Mouse (Mus musculus) brain, embryonic 14.5 days (tissue): Measurements from ENCODE around the gene Agrp. TPM values are rescaled to one million over a fixed set of nuclear protein-coding genes. Genes with fewer than 3 reads are reported as not detected.

Experiments used
- DNase-seq: peaks from one replicate; pipeline ENCODE4 v3.0.0-alpha.2; 2011; ENCODE audit warnings: low read depth
- CTCF ChIP-seq: fragments of 200-500 bp; IDR thresholded peaks from 2 replicates; pipeline ENCODE4 v1.5.1; 2012; ENCODE audit warnings: inconsistent platforms, mild to moderate bottlenecking, moderate library complexity, borderline replicate concordance; ENCODE audit not compliant: insufficient read depth, insufficient read length; ENCODE audit errors: extremely low read depth
- POLR2A ChIP-seq: fragments of 200-500 bp; IDR thresholded peaks from 2 replicates; pipeline ENCODE4 v1.6.1; 2012; ENCODE audit warnings: mild to moderate bottlenecking, inconsistent platforms, borderline replicate concordance; ENCODE audit not compliant: poor library complexity, insufficient read depth, insufficient read length, severe bottlenecking; ENCODE audit errors: extremely low read depth
- polyA plus RNA-seq: library from polyadenylated mRNA; depleted of rRNA; stranded (reverse); fragments of >200 nt; gene quantifications from 2 replicates; pipeline ENCODE4 v1.2.3, GENCODE M21; 2012; rRNA removed

The Agrp gene
- 0.26 and 0.55 TPM in 2 replicates for polyA plus RNA-seq

DNA sequence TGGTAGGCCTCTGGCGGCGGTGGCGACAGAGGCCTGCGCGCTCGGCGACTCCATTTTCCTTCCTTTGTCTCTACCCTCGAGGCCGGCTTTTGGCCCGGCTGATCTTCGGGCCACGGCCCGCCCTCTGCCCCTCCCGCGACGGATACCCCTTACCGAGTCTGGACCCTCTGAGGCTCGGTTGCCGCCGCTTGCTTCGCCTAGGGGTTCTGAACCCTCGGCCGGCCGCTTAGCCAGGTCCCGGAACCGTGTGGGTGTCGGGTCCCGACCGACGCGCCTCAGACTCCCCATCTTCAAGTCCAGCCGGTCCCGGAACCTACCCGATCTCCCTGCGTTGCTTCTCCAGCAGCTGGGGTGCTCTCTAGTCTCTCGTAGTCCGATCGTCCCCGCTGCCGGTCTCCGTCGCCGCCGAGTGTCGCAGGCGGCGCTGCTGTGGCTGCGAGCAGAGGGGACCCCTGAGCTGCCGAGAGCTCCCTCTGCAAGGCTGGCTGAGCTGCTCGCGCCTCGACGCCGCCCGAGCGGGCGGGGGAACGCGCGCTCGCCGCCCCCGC is at the start of gene Agrp:
Gene Agrp (minus strand): TSS at position 431 of the 548 bp plus-strand sequence.
- no peak for TF ChIP-seq CTCF
- TF ChIP-seq POLR2A = peak; percentile 76

DNA sequence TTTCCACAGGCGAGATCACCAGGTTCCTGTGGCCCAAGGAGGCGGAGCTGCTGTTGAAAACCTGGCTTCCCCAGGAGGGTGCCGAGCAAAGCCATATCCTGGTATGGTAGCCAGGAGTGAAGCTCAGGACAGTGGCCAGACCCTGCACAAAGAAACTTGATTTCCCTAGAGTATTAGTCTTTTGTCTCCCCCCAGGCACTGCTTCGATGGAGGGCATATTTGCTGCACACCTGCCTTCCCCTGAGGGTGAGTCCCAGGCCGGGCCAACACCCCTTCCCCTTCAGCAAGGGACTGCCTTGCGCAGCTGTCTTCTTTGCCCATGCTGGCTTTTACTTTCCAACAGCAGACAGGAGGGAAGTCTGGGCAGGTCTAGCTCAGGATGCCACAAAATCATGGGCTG is 49.4 kb upstream of the Agrp start:
- no peak for DNase-seq
- TF ChIP-seq CTCF (no peak), POLR2A (no peak)

More for the DNA sequence above, at the start of gene Agrp:
- peak; percentile 76 for DNase-seq

DNA sequence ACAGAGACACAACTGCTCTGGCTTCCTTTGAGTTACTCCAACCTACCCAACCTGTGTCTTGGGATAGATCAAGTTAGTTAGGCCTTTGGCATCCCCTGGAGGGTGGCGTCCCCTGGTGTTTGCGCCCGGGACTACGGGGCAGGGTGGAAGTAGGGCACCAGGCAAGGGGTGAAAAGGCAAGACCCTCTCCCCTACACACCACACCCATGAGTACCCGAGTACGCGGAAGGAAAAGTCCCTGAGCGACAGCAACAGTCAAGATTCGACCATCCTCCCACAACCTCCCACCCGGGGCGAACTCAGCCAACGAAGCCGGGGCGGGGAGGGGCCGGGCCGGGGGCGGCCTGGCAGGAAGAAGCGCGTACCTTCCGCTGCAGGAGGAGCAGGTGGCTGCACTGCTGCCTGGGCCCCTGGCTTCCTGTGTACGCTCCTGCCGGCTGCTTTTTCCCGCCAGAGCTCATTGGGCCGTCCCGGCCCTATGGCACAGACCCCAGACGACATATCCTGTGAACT is 48.7 kb upstream of the Agrp start, which contains the start of gene Carmil2:
Gene Carmil2 (plus strand): TSS at position 479 of the 513 bp plus-strand sequence.
- peak; percentile 59 for TF ChIP-seq CTCF
- TF ChIP-seq POLR2A = no peak
- no peak for DNase-seq

DNA sequence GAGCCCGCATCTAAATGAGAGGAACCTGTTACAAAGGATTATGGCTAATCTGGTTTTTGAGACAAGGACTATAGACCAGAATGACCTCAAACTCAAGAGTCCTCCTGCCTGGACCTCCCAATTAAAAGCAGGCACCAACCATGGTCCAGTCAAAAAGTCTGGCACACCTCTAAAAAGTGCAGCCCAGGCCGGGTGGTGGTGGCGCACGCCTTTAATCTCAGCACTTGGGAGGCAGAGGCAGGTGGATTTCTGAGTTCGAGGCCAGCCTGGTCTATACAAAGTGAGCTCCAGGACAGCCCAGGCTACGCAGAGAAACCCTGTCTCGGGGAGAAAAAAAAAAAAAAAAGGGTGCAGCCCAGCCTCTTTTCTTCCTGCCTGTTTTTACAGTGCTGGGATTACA is 48.1 kb upstream of the Agrp start:
- TF ChIP-seq POLR2A = no peak
- no peak for TF ChIP-seq CTCF

DNA sequence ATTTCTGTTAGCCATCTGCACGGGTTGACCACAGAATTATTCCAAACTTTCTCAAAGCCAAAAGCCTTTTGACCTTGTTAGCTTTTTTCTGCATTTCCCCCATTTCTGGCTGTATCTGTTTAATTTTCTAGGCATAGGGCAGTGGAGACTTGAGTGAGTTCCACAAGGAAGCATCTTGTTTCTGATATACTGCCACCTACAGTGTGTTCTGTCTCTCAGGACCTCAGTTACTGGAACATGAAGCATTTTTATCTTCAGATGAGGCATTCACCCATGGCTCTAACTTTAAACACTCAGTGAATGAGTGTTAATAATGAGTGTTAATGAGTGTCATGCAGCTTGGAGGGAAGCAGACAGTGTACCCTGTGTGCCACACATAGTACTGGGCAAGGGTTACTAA is 40.7 kb upstream of the Agrp start:
- TF ChIP-seq POLR2A = no peak
- no peak for TF ChIP-seq CTCF
- DNase-seq = no peak

More for the DNA sequence above, 48.1 kb upstream of the Agrp start:
- DNase-seq = no peak

DNA sequence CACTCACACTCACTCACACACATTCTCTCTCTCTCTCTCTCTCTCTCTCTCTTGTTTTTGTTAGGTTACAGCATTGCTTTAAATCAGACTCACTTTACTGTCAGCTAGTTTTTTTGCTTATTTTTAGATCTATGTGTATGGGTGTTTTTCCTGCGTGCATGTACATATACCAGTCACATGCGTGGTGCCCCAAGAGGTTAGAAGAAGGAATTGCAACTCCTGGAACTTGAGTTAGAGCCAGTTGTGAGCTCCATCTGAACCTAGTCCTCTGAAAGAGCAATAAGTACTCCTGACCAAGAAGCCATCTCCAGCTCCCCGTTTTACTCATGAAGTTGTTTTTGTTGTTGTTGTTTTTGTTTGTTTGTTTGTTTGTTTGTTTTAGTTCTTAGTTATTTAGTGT is 24.0 kb upstream of the Agrp start:
- DNase-seq = peak; percentile 49
- peak; percentile 55; the same call in 1 of the 2 replicates for TF ChIP-seq CTCF
- TF ChIP-seq POLR2A = no peak

DNA sequence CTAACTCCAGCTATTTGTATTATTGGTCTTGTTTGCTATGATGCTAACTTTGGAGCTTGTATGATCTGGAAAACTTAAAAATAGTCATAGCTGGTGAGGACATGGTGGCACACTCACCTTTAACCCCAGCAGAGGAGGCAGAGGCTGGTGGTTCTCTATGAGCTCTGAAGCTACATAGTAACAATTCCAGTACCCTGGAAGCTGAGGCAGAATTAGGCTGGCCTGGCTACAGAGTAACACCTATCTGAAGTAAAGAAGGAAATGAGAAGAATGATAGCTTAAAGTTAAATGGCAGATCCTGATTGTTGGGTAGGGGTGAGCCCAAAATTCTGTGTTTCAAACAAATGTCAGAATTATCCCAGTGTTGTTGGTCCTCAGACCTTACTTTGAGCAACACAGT is 20.4 kb upstream of the Agrp start:
- DNase-seq = no peak
- TF ChIP-seq POLR2A = no peak
- TF ChIP-seq CTCF = no peak

DNA sequence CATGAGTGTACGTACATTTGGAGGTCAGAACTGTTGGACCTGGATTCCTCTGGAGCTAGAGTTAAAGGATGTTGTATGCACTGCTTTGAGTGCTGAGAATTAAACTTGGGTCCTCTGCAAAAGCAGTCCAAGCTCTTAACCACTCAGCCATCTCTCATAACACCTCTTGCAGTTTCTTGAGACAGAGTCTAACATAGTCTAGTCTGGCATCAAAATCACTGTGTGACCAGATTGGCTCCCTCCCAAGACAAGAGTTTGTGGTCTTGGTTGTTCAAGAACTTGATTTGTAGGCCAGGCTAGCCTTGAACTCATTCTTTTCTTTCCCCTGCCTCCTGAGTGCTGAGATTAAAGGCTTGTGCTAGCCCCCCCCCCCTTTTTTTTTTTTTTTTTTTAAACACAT is 11.7 kb upstream of the Agrp start:
- TF ChIP-seq POLR2A (no peak), CTCF (no peak)
- DNase-seq = no peak

DNA sequence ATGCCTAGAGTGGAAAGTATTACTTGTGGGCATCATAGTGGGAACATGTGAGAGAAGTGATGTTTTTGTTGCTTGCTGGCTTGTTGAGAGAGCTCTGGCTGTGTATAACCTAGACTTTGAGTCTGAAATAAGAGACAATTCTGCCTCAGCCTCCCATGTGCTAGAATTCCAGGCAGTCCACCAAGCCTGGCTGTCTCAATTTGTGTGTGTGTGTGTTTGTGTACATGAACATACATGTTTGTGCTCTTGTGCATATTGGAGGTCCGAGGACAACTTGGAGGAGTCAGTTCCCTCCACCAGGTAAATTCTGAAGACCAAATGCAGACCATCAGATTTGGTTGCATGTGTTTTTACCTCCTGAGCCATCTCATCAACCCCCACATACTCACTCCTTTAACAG is 8.0 kb upstream of the Agrp start:
- DNase-seq = no peak
- no peak for TF ChIP-seq CTCF
- no peak for TF ChIP-seq POLR2A

DNA sequence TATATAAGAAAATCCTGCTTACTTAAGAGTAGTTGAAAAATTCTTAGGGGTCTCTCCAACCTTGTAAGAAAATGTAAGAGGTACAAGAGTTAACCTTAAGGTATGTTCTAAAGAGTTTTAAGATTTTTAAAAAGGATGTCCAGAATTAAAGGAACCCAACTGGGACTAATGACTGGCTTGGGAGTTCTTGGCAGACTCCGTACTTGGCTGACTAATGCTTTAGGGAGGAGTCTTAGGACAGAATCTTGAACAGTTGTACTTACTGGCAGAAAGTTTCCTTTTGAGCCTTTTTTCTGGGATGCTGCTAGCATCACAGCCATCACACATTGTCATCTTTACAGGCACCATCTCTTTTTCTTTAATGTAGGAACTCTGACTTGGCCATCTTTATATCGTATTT is 3.3 kb upstream of the Agrp start:
- TF ChIP-seq POLR2A = no peak
- TF ChIP-seq CTCF = no peak
- DNase-seq = peak; percentile 36

DNA sequence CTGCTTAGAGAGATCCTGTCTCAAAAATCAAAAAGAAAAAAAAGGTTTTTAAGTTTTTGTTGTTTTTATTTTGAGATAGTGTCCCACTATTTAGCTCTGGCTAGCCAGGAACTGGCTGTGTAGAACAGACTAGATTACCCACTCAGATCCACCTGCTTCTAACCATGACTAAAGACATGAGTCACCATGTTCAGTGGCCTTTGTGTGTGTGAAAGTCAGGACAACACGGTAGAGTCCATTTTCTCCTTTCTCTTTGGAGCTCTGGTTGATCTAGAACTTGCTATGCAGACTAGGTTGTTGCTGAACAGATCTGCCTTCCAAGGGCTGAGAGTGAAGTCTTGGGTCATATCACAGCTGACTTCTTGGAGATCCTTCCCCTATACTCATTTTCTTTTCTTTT is 2.6 kb upstream of the Agrp start:
- TF ChIP-seq POLR2A = no peak
- no peak for DNase-seq

DNA sequence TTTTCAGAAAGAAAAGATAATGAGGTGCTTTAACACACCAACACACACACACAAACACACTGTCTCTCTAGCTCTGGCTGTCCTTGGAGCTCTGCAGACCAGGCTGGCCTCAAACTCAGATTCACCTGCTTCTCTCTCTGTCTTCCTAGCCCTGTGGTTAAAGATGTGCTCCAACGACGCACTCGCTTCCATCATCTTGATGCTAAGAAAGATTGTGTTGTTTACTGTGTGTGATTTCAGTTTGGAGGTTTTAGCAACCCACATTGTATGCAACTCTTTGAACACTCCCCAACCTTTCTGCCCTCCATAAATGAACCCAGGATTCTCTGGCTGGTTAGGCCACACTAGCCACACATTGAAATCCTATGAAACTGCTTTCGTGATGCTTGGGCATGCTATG is 1.3 kb upstream of the Agrp start:
- TF ChIP-seq CTCF = no peak
- TF ChIP-seq POLR2A = no peak
- DNase-seq = no peak
